22 mouse cellular contexts compared by ENCODE assay signal in the genomic region with DNA sequence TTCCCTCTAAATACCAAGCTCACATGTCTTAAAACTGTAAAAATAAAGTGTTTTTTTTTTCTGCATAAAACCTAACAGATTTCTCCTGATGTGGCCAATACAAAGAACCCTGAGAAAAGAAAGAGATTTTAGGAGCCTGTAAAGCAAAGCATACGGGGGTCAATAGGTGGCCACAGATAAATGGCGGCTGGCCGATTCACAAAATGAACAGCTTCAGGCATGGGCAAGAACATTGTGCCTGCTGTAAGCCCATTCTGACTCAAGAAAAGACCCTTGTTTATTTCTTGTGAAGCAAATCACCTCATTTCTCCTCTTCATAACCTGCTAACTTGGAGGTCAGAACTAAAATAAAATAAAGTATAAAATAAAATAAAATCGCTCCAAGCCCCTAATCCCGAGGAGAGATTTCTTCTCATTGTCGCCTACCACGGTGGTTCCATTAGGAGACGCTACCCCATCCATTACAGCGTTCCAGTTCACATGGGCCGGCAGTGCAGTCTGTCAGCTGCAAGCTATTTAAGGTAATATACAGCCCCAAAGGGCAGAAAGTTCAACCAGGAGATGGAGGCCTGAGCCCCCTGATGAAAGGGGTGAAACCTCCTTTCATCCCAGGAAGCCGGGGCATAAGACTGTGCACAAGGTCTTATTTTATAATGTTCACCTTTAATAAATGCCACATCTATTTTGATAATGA.
DNase-seq lines count a peak whose midpoint lies in the region; ATAC-seq and TF ChIP-seq lines count a peak whose summit lies in the region.
"Had no signal": no experiment of that assay in that cellular context is flagged by ENCODE, and none has a peak within 500 bp of the region (broad histone marks: within the 10 kb centered on the region; RNA-seq: fewer than 3 reads in every experiment).

No protein-coding gene starts in this region.

- H3K4me2 ChIP-seq in limb, embryonic 11.5 days (ENCODE audit: low read depth, severe bottlenecking), result no peak overlapping the region
- H3K4me2 ChIP-seq: forebrain, embryonic 15.5 days; heart, embryonic 15.5 days; hindbrain, embryonic 15.5 days; liver, embryonic 13.5 days; lung, embryonic 15.5 days had no signal

- TF ChIP-seq CTCF in left cerebral cortex, adult 2 months (IDR thresholded peaks at IDR 0.05), result no peak

- H3K27ac ChIP-seq in limb, embryonic 11.5 days (replicated peaks; ENCODE audit: low read depth, low read length), result peak overlapping the region; percentile 47; the same call in 1 of the 2 replicates
- H3K27ac ChIP-seq in left cerebral cortex, adult 2 months, result no peak overlapping the region
- H3K27ac ChIP-seq: forebrain, embryonic 15.5 days; gastrocnemius, adult 2 months; heart, embryonic 15.5 days; hindbrain, embryonic 15.5 days; kidney, postnatal 0 days; liver, embryonic 13.5 days; lung, embryonic 15.5 days; macrophage had no signal

- no peaks in the 10 kb centered on the region for H3K27me3 ChIP-seq in megakaryocyte, embryonic 14.5 days (replicated peaks)
- H3K27me3 ChIP-seq in limb, embryonic 11.5 days (ENCODE audit: control insufficient read depth, insufficient read depth, low read length), result no peaks in the 10 kb centered on the region
- H3K27me3 ChIP-seq: heart, embryonic 15.5 days; hindbrain, embryonic 15.5 days; liver, embryonic 13.5 days; lung, embryonic 15.5 days had no signal

- H3K9me3 ChIP-seq in megakaryocyte, embryonic 14.5 days, result no peaks in the 10 kb centered on the region
- H3K9me3 ChIP-seq in limb, embryonic 11.5 days (ENCODE audit: control insufficient read depth, low read length), result no peaks in the 10 kb centered on the region
- H3K9me3 ChIP-seq: forebrain, embryonic 15.5 days; heart, embryonic 15.5 days; hindbrain, embryonic 15.5 days; liver, embryonic 13.5 days; lung, embryonic 15.5 days had no signal

- 2% methylated on average over 11 of the region's 11 CpGs for WGBS in limb, embryonic 11.5 days

- intact Hi-C loops in left cerebral cortex, adult 2 months (cut with DNase I), result no loop called here

- no peak for ATAC-seq in megakaryocyte, adult 5-6 weeks (ENCODE audit: poor library complexity, severe bottlenecking)
- ATAC-seq in limb, embryonic 11.5 days (ENCODE audit: insufficient number of reproducible peaks, low FRiP score, low TSS enrichment, low read depth), result 0 out of 2 replicates have a peak, but pooled peaks have one; percentile 2
- no peak for ATAC-seq in erythroblast, adult 5-6 weeks (replicated peaks; ENCODE audit: low FRiP score, poor library complexity, severe bottlenecking)
- ATAC-seq: forebrain, embryonic 15.5 days; intestine, postnatal 0 days had no signal

- H3K4me1 ChIP-seq in megakaryocyte, embryonic 14.5 days, result peaks cover 90% of the 10 kb centered on the region
- H3K4me1 ChIP-seq in limb, embryonic 11.5 days (ENCODE audit: control insufficient read depth, insufficient read depth, low read length), result peaks cover 33% of the 10 kb centered on the region

- H3K36me3 ChIP-seq in megakaryocyte, embryonic 14.5 days (replicated peaks; ENCODE audit: low read length), result no peaks in the 10 kb centered on the region
- no peaks in the 10 kb centered on the region for H3K36me3 ChIP-seq in limb, embryonic 11.5 days (ENCODE audit: control insufficient read depth, insufficient read depth, low read length)
- H3K36me3 ChIP-seq: forebrain, embryonic 15.5 days; heart, embryonic 15.5 days; hindbrain, embryonic 15.5 days; liver, embryonic 13.5 days; lung, embryonic 15.5 days had no signal

- DNase-seq in embryo, embryonic 10.5 days (ENCODE audit: low spot score), result peak; percentile 85
- DNase-seq in limb, embryonic 11.5 days (ENCODE audit: low spot score), result peak; percentile 70
- peak; percentile 24 for DNase-seq in yolk sac, embryonic 10.5 days (ENCODE audit: low spot score)
- no peak for DNase-seq in left cerebral cortex, adult 2 months (ENCODE audit: extremely low spot score in 1 of 2, low spot score in 2 of 2)
- DNase-seq: adrenal gland, postnatal 25 days; B cell, adult 2 months; cerebellum, adult 18-20 months; gastrocnemius, adult 2 months; heart, adult 11 months; liver, embryonic 13.5 days; right cerebral cortex, postnatal 4 days; thymus, postnatal 4 days had no signal

- H3K4me3 ChIP-seq in megakaryocyte, embryonic 14.5 days (replicated peaks), result peak overlapping the region; percentile 42
- H3K4me3 ChIP-seq in limb, embryonic 11.5 days (ENCODE audit: low read depth, low read length), result no peak overlapping the region
- no peak overlapping the region for H3K4me3 ChIP-seq in left cerebral cortex, adult 2 months
- H3K4me3 ChIP-seq: forebrain, embryonic 15.5 days; gastrocnemius, adult 2 months; heart, embryonic 15.5 days; hindbrain, embryonic 15.5 days; liver, embryonic 13.5 days; lung, embryonic 15.5 days had no signal

- H3K9ac ChIP-seq in limb, embryonic 11.5 days (ENCODE audit: low read length), result no peak overlapping the region
- H3K9ac ChIP-seq: forebrain, embryonic 15.5 days; heart, embryonic 15.5 days; hindbrain, embryonic 15.5 days; liver, embryonic 13.5 days; lung, embryonic 15.5 days had no signal

Comparison
In these comparisons a context has a peak if more than half of its experiments do, and no peak if none do; other contexts are left out.
1. DNase-seq: peak in embryo, embryonic 10.5 days (single experiment), limb, embryonic 11.5 days (single experiment) and yolk sac, embryonic 10.5 days (single experiment); none in left cerebral cortex, adult 2 months (0 of 2).